Mouse (Mus musculus) heart, postnatal 10 days (tissue): ENCODE measurements around the gene Ilf3. TPM values are rescaled to one million over a fixed set of nuclear protein-coding genes. Genes with fewer than 3 reads are reported as not detected.
A peak's percentile ranks its signal among the peaks of the same experiment; 100 is the strongest.

Source experiments
- DNase-seq, 2 experiments: peaks; one replicate each; pipeline ENCODE4 v3.0.0; 2021
- intact Hi-C: fragments of 180-260 bp; cut with DNase I; formaldehyde crosslinking; loops from one replicate; pipeline ENCODE4 v1.15.1; 2025
- total RNA-seq, 2 experiments: library from RNA; stranded (reverse); gene quantifications; 2 replicates each; pipeline ENCODE4 v1.2.3; 2021

Ilf3 gene
- total RNA-seq, 2 experiments from 2014 or later: 41.3 to 51.0 TPM

DNA sequence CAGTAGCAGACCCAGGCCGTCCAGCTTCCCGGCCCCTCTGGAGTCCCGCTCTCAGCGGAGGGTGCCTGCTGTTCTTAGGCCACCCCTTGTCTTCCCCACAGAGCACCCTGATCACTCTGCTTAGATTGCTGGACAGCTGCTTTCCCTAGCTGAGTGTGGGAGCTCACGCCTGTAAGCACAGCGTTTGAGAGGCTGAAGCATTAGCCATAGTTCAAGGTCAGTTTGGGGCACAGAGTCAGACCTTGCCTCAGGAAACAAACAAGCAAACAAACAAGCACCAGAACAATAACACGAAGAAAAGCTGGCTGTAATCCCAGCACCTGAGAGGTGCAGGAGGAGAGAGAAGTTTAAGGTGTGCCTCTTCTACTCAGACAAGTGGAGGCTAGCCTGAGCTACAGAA lies 64.4 kb downstream of the Ilf3 start:
- intact Hi-C loops: no loop called here
- no peak for DNase-seq

DNA sequence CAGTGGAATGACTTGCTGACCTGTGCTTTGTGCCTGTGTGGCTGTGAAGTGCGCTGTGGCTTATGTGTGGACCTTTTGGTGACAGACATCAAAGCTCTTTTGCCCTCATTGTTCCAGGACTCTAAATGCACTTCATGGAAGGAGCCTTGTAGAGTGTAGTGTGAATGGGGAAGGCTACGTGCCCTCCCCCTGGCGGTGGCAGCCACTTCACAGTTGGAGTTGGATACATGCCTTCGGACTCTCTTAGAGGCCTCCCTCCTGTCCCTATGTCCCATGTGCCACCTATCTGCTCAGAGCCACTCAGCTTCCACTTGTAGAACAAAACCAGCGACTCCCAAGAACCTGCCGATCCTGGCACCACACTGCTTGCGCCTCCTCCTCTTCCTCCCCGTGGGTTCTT lies 66.1 kb downstream of the Ilf3 start:
- peak in 1 of 2 experiments; percentile 34 for DNase-seq
- intact Hi-C loops: no loop called here

DNA sequence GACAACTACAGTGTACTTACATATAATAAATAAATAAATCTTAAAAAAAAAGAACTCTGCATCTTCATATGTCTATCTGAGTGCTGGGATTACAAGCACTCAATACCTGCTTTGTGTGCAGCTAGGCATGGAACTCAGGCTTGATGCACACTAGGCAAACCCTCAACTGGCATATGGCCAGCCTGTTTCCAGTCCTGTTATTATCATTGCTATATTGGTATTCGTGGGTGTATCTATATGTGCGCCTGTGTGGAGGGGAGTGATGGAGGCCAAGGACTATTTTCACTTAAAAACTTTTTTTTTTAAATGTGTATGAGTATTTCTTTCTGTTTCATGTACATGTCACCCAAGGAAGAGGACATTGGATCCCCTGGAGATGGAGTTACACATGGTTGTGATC lies 66.7 kb downstream of the Ilf3 start:
- no peak for DNase-seq
- intact Hi-C loops: no loop called here

DNA sequence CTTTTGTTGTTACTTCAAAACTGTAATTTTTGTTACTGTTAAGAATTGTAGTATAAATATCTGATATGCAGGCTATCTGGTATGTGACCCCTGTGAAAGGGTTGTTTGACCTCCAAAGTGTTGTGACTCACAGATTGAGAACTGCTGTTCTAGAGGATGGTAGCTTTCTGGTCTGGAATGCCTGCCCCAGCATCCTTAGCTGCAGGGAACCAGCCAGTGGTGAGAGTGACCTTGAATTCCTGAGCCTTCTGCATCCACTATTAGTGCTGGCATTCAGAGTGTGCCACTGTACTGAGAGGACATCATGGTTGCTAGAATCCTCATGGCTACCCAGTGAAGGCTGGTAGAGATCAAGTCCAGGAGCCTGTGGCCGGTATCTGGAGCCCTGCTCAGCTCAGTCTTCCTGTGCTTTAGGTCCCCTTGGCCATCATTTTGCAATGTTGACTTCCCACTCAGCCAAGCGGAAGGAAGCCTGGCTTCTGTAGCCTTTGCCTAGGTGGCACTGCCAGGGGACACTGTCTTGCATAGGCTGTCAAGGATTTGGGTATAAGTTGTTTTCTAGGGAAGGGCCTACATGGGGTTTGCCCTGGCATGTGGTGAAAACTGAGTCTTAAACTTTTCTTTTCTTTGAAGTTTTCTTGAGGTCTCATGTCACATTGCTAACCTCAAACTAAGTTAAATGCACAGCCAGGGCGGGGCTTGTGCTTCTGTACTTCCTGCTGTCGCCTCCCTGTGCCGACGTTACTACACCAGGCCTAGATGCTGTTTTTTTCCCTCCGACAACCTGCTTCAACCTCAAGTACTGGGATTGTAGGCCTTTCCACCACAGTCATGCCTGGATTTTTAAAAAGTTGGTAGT lies 68.3 kb downstream of the Ilf3 start:
- DNase-seq: peak in 1 of 2 experiments; percentile 40
- intact Hi-C loops: no loop called here

DNA sequence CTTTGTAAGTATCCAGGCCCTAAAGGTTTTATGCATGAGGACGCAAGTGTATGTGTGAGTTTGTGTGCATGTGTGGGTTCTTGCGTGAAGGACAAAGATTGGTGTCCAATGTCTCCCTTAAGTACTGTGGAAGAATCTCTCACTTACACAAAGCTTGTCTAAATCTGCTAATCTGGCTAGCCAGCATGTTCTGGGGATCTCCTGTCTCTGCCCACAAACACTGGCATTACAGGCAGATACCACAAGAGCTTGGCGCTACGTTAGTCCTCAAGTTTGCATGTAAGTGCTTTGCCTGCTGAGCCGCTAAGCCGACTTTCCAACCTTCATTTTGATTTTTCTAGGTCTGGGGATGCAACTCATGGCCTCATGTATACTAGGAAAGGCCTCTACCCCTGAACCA lies 69.9 kb downstream of the Ilf3 start:
- DNase-seq: no peak
- intact Hi-C loops: no loop called here

GRCm38 (mm10) chr9:21438219-21438618 lies 70.5 kb downstream of the Ilf3 start:
- intact Hi-C loops: no loop called here
- DNase-seq: peak; percentile 59 to 63

GRCm38 (mm10) chr9:21439456-21439855 lies 71.8 kb downstream of the Ilf3 start:
- intact Hi-C loops: no loop called here
- DNase-seq: no peak

GRCm38 (mm10) chr9:21439914-21440313 lies 72.2 kb downstream of the Ilf3 start:
- intact Hi-C loops: no loop called here
- no peak for DNase-seq

GRCm38 (mm10) chr9:21440387-21440786 lies 72.7 kb downstream of the Ilf3 start:
- DNase-seq: no peak
- intact Hi-C loops: no loop called here

GRCm38 (mm10) chr9:21443853-21444252 lies 76.2 kb downstream of the Ilf3 start:
- DNase-seq: no peak
- intact Hi-C loops: no loop called here

DNA sequence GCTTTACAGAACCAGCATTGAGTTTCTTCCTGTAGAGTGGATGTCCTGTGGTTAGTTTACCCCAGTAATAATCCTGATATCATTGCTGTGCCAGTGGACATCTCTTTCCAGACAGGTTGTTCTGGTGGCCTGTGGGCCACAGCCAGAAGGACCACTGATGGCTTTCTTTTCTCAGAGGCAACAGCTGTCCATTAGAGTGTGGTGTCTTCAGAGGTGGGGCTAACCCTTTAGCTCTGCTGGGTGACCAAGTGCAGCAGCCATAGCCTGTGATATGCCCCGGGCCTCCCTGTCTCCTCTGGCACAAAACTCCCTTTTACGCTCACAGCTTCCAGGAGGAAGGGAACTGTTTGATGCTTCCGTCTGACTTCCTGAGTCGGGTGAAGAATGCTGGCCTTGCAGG lies 76.9 kb downstream of the Ilf3 start:
- DNase-seq: no peak
- intact Hi-C loops: no loop called here

DNA sequence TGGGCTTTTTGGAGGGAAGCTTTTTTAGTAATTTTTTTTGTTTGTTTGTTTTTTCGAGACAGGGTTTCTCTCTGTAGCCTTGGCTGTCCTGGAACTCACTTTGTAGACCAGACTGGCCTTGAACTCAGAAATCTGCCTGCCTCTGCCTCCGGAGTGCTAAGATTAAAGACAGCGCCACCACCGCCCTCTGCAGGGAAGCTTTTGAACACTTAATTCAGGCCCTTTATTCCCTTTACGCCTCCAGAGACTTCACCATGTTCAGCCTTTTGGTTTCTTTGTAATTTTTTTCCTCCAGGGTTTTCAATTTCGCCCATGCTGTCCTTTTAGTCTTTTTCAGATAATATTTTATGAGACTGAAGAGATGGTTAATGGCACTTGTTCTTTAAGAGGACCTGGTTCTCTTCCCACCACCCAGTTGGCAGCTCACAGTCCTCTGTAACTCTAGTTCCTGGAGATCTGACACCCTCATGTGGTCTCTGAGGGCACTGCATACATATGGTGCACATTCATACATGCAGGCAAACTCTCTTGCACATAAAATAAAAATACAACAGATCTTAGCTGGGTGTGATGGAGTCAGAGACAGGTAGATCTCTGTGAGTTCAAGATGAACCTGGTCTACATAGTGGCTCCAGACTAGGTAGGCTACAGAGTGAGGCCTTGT lies 77.5 kb downstream of the Ilf3 start:
- intact Hi-C loops: no loop called here
- DNase-seq: no peak

- DNase-seq: no peak
- intact Hi-C loops: no loop called here
Observed at GRCm38 (mm10) chr9:21447778-21448177, 80.1 kb downstream of the Ilf3 start.

DNA sequence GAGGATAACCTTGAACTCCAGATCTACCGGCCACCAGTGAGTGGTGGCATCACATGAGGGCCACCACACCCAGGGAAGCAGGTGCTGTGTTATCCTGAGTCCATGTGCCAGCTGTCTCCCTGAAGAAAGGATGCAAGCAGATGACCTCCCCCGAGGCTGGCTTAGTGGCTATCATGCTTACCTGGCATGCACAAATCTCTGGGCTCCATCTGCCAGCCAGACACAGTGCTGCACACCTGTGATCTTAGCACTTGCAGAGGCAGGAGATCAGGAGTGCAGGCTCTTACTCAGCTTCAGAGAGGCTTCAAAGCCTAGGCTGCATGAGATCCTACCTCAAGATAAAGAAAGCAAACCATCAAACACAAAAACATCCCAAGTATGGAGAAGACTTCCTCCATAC lies 82.0 kb downstream of the Ilf3 start:
- no peak for DNase-seq

GRCm38 (mm10) chr9:21450270-21450669 lies 82.6 kb downstream of the Ilf3 start:
- intact Hi-C loops: no loop called here
- DNase-seq: no peak

More for the DNA sequence above, 82.0 kb downstream of the Ilf3 start:
- intact Hi-C loops: no loop called here

DNA sequence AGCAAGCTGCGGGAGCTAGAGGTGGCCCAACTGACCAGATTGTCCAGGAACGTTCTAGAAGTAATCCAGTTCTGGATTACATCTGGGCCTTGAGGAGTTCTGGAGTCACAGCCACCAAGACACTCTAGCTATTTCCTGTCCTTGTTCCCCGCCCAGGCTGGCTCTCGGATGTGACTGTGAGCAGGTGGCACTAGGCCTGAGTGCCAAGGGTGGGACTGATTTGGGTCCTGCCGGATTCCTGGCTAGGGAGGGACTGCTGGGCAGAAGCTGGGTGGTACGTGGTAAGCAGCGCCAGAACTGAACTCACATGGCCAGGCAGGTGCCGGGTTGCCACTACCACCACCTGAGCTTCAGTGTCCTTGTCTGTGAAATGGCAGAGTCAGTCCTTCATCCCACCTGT lies 83.7 kb downstream of the Ilf3 start:
- no peak for DNase-seq
- intact Hi-C loops: no loop called here

GRCm38 (mm10) chr9:21451870-21452269 lies 84.2 kb downstream of the Ilf3 start:
- intact Hi-C loops: no loop called here
- DNase-seq: peak in 1 of 2 experiments; percentile 53

- no peak for DNase-seq
- intact Hi-C loops: no loop called here
Observed at GRCm38 (mm10) chr9:21453003-21453402, 85.3 kb downstream of the Ilf3 start.

- no peak for DNase-seq
- intact Hi-C loops: no loop called here
Observed at GRCm38 (mm10) chr9:21453459-21453858, 85.8 kb downstream of the Ilf3 start.

DNA sequence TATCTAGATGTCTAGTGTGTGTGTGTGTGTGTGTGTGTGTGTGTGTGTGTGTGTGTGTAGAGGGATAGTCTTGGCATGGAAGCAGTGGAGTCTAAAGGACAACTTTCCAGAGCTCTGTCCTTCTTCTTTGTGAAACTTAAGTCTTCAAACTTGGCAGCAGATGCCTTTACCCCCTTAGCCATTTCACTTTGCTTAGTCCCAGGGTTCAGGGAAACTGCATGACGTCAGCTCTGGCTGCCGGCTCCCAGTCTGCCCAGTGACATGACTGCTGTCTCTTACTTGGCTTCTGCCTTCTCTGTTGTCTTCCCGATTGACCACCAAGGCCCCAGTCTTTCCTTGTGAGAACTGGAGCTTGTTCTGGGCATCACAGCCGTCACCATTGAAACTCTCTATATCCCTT lies 86.9 kb downstream of the Ilf3 start:
- intact Hi-C loops: no loop called here
- no peak for DNase-seq
